Mouse (Mus musculus) E14TG2a.4 (cell line): ENCODE measurements around the gene Mrgprh.

Experiments
- CTCF ChIP-seq: conservative IDR thresholded peaks from 2 replicates; pipeline ENCODE4 v1.5.1; 2014; ENCODE audit warnings: low read length
- NANOG ChIP-seq: IDR thresholded peaks from 2 replicates; pipeline ENCODE4 v1.6.1; 2014; ENCODE audit warnings: borderline replicate concordance, low read length, mixed read lengths
- POU5F1 ChIP-seq: IDR thresholded peaks from 2 replicates; pipeline ENCODE4 v1.6.1; 2014; ENCODE audit warnings: low read length, borderline replicate concordance

DNA sequence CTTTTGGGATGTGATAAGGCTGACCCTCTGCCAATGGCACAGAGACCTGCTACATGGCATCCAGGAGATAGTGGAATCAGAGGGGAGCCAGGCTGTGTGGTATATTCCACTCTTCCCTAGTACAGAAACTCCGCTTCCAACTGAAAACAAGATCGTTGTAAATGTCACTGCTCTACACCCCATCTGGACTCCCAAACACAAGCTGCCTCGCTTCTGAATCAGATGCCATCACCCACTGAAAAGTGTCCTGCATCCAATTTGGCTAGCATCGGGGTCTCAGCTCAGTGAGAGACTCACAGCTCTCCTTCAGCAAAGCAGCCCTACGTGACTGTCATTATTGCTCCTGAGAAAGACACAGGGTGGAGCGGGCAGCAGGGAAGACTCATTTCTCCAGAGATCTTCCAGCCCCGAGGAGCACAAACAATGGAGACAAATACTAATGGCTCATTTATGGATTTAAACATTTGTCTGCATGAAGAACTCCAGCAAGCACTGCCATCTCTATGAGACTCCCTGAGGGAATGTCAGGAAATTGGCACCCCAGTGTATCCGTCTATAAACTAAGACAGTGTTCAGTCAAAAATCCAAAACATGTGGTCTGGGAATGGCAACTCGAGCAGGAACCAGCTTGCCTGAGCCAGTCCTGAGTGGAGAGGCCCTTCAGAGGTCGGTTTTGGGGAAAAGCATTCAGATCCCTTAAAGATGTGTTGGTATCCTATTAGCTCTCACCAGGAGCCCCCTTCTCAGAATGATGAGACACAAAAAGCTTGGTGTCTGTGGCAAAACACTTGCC, 36.2 kb upstream of the Mrgprh start:
- TF ChIP-seq CTCF, result no peak
- no peak for TF ChIP-seq NANOG
- no peak for TF ChIP-seq POU5F1
